Mouse (Mus musculus): Measurements from ENCODE around the gene Atp8a1.

The Atp8a1 gene

DNA sequence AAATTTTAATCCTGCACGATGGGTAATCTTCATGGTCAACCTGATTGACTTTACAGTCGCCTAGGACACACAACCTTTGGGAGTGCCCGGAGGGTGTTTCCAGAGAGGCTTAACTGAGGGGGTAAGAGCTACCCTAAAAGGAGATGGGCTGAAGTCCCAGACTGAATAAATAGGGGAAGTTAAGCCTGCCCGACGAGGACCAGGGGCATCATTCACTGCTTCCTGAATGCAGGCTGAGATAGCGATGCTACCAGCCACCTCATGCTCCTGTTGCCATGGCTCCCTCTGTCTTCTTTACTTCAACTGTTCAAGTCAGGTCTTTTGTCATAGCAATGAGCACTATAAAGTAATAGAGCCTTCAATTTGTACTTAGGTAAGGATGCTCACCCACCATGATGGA, 177.1 kb downstream of the Atp8a1 start:
- DNase-seq (ENCODE audit: low spot score), result no peak

DNA sequence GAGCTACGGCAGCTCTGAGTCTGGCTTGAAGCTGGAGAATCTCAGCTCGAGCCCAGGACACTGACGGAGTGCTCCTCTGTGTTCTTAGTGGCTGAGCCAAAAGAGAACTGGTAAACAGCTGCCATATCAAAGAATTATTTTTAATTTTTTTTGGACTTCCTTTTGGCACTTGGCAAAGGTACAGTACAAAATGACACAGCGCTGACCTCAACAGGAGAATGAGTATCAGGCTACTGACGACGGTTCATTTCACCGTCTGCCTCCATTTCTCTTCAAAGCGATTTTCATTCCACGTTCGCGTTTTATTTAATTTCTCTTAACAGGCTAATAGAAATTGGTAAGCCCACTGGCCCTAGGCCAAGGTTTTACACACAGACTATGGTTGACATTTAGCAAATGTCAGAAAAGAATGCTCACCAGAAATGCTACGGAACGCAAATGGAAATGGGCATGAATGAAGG, 177.8 kb downstream of the Atp8a1 start:
- no peak for DNase-seq (ENCODE audit: low spot score)

DNA sequence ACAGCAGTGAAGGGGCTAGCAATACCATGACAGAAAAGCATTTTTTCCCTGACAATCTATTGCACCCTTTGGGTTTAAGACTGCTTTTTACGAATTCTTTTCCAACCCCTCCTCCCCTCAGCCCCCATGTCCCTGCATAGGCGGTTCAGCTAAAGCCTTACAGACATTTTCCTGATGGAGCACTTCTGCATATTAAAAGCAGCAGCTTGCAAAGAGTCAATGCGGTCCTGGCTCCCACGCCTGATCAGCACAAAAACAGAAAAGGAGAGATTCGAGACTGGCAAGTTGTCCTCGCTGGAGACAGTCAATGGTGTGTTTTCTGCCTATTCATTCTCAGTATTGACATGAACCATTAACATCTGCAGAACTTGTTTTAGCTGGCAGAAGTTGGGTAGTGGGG, 184.5 kb downstream of the Atp8a1 start:
- DNase-seq (ENCODE audit: low spot score), result no peak

DNA sequence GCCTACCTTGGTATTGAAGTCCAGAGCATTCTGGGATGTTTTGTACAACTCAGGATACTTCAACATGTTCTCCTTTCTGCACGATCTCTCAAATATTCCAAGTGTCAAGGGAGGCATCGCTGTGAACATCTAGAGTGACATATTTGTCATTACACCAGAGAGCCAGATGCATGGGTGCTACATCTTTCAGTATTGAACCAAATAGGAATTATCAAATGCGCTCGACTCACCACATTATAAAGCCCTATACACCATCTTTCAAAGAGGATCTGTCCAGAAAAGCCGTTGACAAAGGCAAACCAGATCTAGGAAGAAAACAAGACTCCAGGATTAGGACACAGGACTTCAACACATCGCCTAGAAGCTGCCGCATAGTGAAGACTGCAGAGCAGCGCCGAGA, 187.4 kb downstream of the Atp8a1 start:
- no peak for DNase-seq (ENCODE audit: low spot score)

DNA sequence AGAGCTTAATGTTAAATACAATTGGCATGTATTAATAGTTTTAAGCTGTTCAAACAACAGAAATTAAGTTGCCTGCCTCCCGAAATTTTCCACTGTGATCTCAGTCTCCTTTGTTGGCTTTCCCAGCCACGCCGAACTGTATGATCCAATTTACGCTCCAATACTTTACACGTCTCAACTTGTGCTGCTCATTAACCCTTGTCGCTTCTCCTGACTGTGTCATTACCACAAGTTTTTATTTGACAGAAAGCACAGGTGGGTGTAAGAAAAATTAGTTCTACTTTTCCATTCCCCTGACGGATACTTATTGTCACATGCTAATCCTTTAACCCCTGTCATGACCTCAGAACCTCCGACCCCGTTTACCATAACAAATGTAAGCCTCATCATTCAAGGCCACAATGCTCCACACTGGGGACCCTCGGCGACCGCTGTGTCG, 190.4 kb downstream of the Atp8a1 start:
- DNase-seq (ENCODE audit: low spot score), result no peak

DNA sequence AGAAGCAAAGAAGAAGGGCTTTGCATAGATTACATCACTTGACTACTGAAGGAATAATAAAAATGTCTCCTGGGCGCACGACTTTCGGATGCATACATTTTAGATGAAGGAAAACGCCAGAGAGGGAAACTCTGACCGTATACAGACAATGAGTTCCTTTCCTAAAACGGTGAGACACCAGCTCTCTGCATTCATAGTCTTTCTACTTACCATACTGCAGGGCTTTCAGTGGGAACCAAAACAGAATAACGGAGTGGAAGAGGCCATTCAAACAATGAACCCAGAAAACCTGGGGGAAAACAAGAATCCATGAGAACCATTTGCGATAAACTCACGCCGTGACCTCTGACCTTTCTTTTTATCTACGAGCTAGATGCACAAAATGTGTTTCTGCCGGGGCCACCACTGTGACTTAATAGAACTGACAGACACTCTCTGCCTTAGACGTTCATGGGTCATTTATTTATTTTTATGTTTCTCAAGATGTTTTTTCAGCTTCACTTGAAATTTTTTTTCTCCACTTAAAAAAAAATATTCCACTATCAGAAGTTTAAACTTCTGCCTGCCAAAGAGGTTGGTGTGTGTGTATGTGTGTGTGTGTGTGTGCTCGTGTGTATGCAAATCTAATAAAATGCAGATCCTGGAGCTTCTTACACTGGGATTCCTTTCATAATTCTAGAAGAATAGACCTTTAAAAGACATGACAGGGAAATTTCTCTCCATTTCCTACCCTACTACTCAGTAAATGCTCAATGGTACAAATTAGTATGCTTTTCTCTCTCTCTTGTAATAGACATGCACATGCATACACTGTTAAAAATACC, 191.3 kb downstream of the Atp8a1 start:
- no peak for DNase-seq (ENCODE audit: low spot score)

DNA sequence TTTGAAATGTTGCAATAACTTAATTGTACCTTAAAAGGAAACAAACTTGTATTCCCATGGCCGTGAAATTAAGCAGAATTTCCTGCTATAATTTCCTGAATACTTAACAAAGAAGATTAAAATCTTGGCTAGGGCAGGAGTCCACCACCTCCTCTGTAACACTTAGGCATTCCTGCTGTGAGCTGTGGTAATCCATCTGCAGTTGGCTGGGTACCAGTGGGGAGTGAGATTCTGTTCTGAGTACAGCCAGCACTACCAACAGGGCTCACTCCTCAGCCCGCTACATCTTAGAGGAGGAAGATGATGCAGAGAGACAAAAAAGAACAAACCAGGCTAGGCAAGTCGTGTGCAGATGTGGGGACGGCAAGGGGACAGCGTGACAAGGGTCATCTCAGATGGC, 192.7 kb downstream of the Atp8a1 start:
- no peak for DNase-seq (ENCODE audit: low spot score)

DNA sequence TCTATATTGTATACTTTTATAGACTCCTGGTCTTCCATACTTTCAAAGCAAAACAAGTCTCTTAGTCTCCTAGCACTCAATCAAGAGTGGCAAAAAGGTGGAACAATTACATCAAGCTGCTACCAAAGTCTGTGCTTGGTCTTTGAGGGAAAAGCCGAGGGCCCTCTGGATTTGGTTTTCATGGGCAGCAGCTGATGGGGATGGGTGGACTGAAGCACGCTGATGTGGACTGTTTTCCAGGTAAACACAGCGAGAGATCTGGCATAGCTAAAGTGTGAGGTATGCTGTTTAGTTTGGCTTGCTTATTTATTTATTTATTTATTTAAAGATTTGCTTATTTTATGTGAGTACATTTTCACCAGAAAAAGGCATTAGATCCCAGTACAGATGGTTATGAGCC, 193.7 kb downstream of the Atp8a1 start:
- no peak for DNase-seq (ENCODE audit: low spot score)

DNA sequence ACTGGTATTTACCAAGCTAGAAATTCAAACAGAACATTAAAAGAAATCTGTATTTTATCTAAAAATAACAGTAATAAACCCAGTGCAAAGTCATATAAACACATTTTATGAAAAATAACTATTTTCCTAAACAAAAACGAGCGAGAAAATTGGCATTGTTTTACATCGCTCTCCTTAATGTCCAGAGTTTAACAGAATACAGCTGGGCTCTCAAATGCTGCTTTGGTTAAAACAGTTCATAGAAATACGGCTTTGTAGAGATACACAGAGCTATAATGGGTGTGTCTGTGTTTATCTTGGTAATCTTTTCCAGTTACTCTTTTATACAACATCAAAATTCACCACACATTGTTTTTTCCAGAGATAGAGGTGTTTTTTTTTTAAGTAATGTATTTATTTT, 194.8 kb downstream of the Atp8a1 start:
- no peak for DNase-seq (ENCODE audit: low spot score)

DNA sequence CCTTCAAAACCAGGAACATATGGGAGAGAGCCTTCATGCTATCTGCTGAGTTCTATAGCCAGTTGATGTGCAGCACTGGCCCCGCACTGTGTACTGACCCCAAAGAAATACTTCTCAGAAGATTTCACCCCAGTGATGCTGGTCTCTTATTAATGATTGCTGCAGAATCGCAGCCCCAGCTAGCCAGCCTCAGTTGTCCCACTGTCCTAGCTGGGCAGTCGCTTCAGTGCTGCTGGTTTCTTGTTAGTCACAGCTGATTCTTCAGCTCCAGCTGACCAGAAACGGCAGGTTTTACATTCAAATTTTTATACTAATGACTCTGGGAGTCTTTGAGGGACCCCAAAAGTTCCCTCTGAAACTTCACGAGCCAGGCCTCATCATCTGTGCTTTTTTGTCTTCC, 197.2 kb downstream of the Atp8a1 start:
- no peak for DNase-seq (ENCODE audit: low spot score)

DNA sequence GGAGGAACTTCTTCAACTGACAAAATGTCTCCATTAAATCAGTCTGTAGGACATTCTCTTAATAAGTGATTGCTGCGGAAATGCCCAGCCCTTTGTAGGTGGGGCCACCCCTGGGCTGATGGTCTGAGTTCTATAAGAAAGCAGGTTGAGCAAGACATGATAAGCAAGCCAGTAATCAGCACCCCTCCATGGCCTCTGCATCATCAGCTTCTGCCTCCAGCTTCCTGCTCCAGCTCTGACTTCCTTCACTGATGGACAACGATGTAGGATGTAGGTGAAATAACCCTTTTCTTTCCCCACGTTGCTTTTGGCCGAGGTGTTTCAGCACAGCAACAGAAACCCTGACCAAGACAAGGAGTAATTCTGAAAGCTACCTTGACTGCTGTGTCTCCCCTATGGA, 198.1 kb downstream of the Atp8a1 start:
- no peak for DNase-seq (ENCODE audit: low spot score)

DNA sequence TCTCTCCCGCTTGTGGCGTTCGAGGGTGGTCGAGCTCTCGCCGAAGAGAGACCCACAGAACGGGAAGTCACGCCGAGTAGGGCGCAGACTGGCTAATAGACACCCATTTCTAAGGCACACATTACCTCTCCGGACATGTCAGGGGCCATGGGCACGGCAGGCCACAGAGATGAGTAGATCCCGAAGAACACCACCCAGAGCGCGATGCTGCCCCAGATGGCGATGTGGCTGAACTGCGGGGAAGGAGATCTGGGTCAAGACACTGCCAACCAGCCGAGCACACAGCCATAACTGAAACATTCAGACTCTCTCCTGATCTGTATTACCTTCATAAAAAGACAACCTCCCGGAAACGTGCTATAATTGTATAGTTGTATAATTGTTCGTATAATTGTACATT, 199.7 kb downstream of the Atp8a1 start:
- no peak for DNase-seq (ENCODE audit: low spot score)

DNA sequence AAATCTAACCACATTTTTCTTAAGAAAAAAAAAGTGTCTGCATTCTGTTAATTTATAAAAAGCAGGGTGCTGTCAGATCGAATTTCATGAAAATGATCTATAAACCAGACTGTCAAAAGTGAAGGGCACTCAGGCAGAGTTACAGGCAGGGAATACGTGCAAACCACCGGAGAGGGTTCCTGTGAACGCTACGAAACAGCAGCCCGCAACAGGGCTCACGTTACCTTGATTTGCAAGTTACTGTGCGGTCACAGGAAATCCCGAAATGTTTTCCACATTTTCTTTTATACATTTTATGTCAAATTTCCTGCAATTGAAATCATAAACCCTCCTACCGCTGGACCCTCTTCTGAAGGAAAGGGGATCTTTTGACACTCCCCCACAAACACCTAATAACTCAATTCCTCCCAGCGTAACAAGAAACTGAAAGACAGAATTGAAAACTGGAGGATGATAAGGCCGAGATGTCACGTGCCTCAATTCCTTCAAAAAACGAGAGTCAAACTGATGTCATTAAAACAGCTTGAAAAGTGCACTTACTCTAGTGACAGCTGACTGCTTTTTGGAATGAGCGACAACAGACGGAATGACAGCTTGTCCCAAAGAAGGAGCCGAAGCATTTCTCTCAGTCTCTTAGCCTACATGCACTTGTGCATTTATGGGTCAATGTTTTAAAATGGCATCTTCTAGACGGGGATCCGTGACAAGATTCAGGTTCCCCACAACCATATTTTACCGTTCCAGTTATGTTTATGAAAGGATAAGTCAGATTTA, 200.3 kb downstream of the Atp8a1 start:
- DNase-seq (ENCODE audit: low spot score), result no peak

DNA sequence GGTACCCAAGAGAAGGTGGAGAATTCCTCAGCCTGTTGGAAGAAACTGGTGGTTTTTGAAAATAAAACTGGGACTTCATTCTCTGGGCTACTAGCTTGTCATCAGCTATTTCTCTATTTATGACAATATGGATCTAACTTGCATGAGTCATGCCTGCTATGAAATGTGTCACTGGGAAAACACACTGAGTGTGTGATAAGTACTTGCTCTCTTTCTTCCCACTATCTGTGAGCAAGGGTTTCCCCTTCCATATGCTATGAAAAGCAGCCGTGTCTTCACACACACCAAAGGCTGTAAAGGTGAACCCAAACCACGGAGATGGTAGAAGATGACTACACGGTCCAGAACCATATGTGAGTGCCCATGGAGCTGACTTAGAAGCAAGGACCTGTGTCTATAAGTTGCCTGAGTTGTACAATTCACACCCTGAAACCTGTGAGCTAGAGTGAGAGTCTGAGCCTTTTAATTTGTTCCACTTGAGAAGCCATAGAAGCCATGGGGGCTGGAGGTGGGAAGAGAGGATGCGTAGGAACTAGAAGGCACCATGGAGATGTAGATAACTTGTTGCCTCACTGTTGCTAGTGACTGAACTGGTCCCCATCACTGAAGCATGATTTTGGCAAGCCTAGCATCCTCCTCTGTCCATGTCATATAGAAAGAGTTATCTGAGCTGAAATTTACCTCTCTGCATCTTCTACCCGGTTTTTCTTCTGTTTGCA, 203.5 kb downstream of the Atp8a1 start:
- DNase-seq (ENCODE audit: low spot score), result no peak

DNA sequence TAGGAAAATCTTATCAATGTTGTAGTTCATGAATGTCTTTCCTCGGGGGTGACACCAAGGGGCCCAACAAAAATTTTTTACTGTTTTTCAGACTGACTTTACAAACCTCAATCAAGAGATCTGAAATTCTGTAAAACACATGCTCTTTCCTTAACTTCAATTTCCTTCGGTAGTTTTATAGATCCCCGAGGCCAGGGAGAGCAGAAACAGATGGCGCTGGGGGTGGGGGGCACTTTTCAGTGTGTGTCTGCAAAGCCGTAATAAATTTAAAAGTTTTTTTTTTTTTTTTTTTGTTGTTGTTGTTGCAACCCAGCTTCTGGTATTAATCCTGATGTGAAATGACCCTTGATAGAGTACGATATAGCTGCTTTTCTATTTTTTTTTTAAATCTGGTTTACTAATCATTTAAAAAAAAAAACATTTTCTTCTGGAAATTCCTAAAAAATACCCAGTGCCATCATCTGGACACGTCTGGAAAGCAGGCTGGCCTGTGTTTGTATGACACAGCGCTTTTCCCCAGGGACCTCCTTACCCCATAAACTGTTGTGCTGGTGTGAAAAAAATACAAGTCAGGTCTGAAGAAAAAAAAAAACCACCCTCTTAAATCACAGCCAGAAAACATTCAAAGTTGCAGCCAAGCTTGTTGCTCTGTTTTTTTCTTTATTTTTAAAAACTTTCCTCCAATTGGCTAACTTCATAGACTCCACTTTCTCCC, 205.7 kb downstream of the Atp8a1 start:
- no peak for DNase-seq (ENCODE audit: low spot score)

DNA sequence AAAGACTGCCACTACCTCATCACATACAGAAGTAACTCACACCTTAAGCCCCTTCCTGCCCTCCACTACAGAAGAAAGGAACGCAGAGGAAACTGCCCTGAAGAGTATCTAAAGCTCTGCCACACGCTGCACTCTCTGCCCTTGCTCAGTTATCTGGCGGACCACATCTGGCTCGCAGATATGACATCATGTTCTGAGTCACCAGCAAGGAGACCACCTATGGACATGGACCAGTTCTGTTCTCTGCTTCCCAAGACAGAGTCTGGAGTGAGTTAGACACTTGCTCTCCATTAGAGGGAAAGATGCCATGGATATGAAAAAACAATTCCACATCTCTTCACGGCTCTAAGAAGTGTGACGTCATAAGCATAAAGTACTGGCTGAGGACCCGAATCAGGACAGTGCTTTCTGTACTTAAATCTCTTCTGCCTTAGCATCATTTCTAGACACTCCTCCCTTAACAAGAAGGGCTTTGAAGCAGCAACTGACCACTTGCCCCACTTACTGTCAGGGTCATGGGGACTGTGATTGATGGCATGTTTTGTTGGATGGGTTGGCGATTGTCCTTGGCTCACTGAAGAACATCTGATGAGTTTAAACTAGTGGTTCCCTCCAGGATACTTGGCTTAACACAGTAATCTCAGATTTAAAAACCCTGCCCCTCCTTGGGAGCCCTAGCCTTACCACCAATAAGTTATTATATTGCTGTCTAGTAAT, 206.5 kb downstream of the Atp8a1 start:
- no peak for DNase-seq (ENCODE audit: low spot score)

DNA sequence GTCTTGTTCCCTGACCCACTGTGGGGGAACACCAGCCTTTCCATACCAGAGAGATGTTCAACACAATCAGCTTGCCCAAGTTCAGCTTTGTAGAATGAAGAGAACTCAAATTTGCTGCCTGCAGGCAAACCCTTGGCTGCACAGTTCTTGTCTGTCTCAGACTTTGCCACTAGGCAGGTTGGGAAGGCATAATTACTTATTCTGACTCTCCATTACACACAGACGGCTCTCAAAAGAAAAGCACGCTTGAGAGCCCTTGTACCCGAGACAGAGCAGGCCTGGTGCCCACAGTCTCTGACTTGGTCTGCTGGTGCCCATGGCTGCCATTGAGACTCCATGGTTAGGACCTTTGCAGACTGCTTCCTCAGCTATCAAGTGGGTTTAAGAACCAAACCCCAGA, 212.9 kb downstream of the Atp8a1 start:
- no peak for DNase-seq (ENCODE audit: low spot score)

DNA sequence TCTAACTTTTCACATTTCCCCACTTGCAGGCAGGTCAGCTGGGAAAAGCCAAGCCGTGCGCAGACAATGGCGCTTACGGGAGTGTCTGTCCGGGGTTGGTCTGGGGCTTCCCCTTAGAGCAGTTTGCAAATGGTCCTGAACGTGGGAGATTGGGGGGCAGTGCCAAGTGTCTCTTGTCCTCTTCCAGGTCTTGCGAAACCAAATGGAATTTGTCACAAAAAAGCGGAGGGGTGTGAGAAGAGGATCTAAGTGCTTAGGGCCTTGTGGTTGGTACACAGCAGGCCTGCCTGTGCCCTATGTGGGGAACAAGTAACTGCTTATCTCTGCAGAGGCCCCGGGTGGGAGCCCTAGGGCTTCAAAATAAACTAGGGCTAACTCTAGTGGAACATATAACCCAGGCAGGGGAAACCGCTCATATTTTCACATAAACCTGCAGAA, 213.4 kb downstream of the Atp8a1 start:
- DNase-seq (ENCODE audit: low spot score), result no peak

DNA sequence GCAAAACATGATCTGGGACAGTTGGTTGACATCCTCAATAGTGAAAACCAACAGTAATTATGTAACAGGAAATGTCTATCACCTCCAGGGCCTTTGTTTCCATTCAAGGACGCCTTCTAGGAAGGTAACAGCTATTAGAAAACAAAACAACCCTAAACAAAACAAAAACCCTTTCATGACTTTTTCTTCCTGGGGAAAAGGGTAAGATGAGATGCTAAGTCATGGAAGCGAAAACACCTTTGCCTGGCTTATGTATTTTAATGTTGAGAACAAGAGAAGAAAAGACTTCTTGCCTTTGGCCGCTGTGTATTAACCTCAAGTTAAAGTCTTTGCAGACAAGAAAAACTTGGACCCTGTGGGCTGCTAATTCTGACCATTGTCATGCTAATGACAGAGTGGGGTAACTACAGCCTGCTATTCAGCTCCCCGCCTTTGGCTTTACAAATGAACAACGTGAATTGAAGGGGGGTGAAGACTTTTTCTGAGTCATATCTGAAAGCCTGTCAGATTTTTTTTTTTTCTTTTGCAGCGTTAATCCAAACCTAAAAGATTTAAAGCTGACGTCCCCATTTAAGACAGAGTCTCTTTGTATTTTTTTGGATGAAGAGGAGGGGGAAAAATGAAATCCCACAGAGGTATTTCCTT, 214.0 kb downstream of the Atp8a1 start:
- DNase-seq (ENCODE audit: low spot score), result no peak

DNA sequence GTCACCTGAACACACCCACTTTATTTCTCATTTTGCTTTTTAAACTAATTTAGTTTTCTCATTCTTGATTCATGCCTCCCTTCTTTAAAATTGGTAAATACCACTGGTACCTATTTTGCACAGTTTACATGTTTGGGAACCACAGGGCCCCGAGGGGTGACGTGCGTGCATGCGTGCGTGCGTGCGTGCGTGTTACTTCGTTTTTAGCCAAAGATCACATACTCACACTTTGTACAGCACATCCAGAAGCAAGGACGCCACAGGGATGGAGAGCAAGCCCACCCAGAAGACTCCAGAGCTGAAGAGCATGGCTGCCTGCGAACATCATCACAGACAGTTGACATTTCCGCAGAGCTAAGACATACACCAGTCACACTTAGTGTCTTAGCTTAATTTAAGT, 216.0 kb downstream of the Atp8a1 start:
- no peak for DNase-seq (ENCODE audit: low spot score)

DNA sequence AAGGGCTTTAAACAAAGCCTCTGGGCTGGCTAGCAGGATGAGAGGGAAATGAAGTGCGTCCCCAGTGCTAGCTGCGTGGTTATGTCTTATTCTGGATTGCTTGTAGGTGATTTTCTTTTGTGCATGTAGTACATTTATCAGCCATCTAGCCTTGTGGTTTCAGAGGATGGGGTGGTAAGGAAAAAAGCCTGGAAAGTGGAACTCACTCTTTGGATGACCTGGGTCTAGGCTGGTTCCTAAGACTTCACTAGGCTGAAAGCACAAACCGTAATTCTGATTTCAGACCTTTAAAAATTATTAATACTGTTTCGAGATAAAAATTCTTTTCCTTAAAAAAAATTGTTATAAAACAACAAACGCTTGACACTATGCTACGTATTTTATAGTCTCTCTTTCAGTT, 217.4 kb downstream of the Atp8a1 start:
- DNase-seq (ENCODE audit: low spot score), result no peak
